Mouse (Mus musculus) forebrain, embryonic 12.5 days (tissue): ENCODE measurements around the gene Adam33. TPM values are rescaled to one million over a fixed set of nuclear protein-coding genes. Genes with fewer than 3 reads are reported as not detected.
"Not testable (repeated sequence)": the region's sequence is repeated elsewhere in the genome, so short reads cannot be mapped to it uniquely, and the experiment has no call there.

Experiments used
- ATAC-seq: fragments of 200-750 bp; cut with Nextera tagmentation; 2 replicates; pipeline ENCODE4 v1.8.0; 2017; ENCODE audit warnings: moderate TSS enrichment; ENCODE audit not compliant: low FRiP score
- H3K27ac ChIP-seq: fragments of 300-500 bp; sonication (generic); 2 replicates; pipeline ENCODE4 v1.5.1; 2016; ENCODE audit warnings: mild to moderate bottlenecking
- H3K27me3 ChIP-seq: fragments of 300-500 bp; sonication (generic); 2 replicates; pipeline ENCODE4 v1.6.1; 2016; ENCODE audit warnings: mild to moderate bottlenecking
- H3K36me3 ChIP-seq: fragments of 300-500 bp; sonication (generic); replicated peaks from 2 replicates; pipeline ENCODE4 v1.6.1; 2016; ENCODE audit warnings: mild to moderate bottlenecking
- H3K4me1 ChIP-seq: fragments of 300-500 bp; sonication (generic); 2 replicates; pipeline ENCODE4 v1.6.1; 2016
- H3K4me2 ChIP-seq: fragments of 300-500 bp; sonication (generic); 2 replicates; pipeline ENCODE4 v1.6.1; 2016; ENCODE audit warnings: mild to moderate bottlenecking, moderate library complexity
- H3K4me3 ChIP-seq: fragments of 300-500 bp; sonication (generic); replicated peaks from 2 replicates; pipeline ENCODE4 v1.5.1; 2016; ENCODE audit warnings: mild to moderate bottlenecking
- H3K9ac ChIP-seq: fragments of 300-500 bp; sonication (generic); 2 replicates; pipeline ENCODE4 v1.6.1; 2016; ENCODE audit warnings: mild to moderate bottlenecking
- H3K9me3 ChIP-seq: fragments of 300-500 bp; sonication (generic); 2 replicates; pipeline ENCODE4 v1.6.1; 2016
- WGBS: fragments of 180-500 bp; shearing (Covaris S2); methylation state at CpG from one replicate; pipeline ENCODE4 v1.1.7; 2016; 5-methylcytosine and 5-hydroxymethylcytosine counted together
- polyA plus RNA-seq: library from polyadenylated mRNA; unstranded; fragments of >200 nt; fragmentation: Nextera tagmentation; extraction: Ambion mirVana; gene quantifications from 2 replicates; pipeline ENCODE4 v1.2.1, GENCODE M21; 2016

Gene Adam33
- polyA plus RNA-seq = 0.97 and 1.5 TPM in 2 replicates

- Histone ChIP-seq H3K36me3 (no peaks in the 10 kb centered on the region), H3K27ac (no peak within 1 kb of the TSS), H3K9ac (peak within 1 kb of the TSS; percentile 45), H3K4me1 (peaks cover 6% of the 10 kb centered on the region), H3K9me3 (no peaks in the 10 kb centered on the region), H3K27me3 (peaks cover 46% of the 10 kb centered on the region), H3K4me3 (peak within 1 kb of the TSS; percentile 26), H3K4me2 (peak within 1 kb of the TSS; percentile 51)
- 2% methylated on average over 19 of the region's 27 CpGs for WGBS
- ATAC-seq = no peak
Measured at GRCm38 (mm10) chr2:131063404-131063864, at the start of gene Adam33. Adam33 (minus strand) TSS chr2:131063814.

DNA sequence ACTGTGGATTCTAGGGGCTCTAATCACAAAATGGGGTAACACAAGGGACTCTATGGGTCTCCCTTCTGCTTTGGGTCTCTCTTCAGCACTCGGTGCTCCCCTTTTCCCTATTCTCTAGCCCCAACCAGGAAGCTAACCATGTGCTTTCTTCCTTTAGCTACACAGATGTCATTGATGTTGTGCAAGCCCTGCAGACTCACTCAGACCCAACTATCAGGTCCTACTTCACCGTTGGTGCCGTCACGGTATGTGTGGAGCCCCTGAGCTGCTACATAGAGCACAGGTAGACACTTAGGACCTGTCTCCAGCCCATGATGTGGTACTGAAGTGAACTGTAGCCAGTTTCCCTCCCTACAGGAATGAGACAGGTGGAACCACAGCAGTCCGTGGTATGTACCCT is 42.4 kb upstream of the Adam33 start:
- 93% methylated on average over 5 of the region's 5 CpGs for WGBS
- no peaks in the 10 kb centered on the region for H3K27me3 ChIP-seq
- H3K9ac ChIP-seq = no peak overlapping the region
- H3K4me3 ChIP-seq = no peak overlapping the region
- no peaks in the 10 kb centered on the region for H3K4me1 ChIP-seq
- no peak overlapping the region for H3K27ac ChIP-seq
- no peaks in the 10 kb centered on the region for H3K36me3 ChIP-seq
- no peak for ATAC-seq
- no peak overlapping the region for H3K4me2 ChIP-seq
- no peaks in the 10 kb centered on the region for H3K9me3 ChIP-seq

GRCm38 (mm10) chr2:131105061-131105460 is 41.4 kb upstream of the Adam33 start:
- H3K4me2 ChIP-seq, ATAC-seq, H3K9me3 ChIP-seq, H3K9ac ChIP-seq, H3K4me1 ChIP-seq, H3K27me3 ChIP-seq, H3K4me3 ChIP-seq, H3K36me3 ChIP-seq, H3K27ac ChIP-seq: not testable (repeated sequence)
- 73% methylated on average over 4 of the region's 4 CpGs for WGBS

- Histone ChIP-seq H3K27me3 (no peaks in the 10 kb centered on the region), H3K36me3 (no peaks in the 10 kb centered on the region), H3K27ac (no peak overlapping the region), H3K4me3 (no peak overlapping the region), H3K9ac (no peak overlapping the region), H3K4me1 (no peaks in the 10 kb centered on the region), H3K4me2 (no peak overlapping the region), H3K9me3 (no peaks in the 10 kb centered on the region)
- WGBS = 90% methylated on average over 4 of the region's 4 CpGs
- ATAC-seq = no peak
Measured at GRCm38 (mm10) chr2:131104021-131104420, 40.4 kb upstream of the Adam33 start.

DNA sequence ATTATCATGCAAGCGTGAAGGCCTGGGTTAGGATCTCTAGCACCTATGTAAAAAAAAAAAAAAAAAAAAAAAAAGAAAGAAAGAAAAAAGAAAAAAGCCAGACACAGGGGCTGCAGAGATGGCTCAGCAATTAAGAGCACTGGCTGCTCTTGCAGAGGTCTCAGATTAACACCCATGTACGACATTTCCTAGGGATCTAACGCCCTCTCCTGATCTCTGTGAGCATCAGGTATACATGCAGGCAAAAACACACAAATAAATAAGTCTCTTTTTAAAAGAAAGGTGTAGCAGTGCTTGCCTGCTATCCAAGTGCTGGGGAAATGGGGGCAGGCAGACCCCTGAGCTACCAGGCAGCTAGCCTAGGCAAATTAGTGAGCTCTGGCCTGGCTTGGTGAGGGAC is 37.9 kb upstream of the Adam33 start:
- Histone ChIP-seq H3K4me3 (no peak overlapping the region), H3K9me3 (no peaks in the 10 kb centered on the region), H3K36me3 (no peaks in the 10 kb centered on the region), H3K27ac (no peak overlapping the region), H3K9ac (no peak overlapping the region), H3K4me1 (peaks cover 5% of the 10 kb centered on the region; the same call in 1 of the 2 replicates), H3K27me3 (no peaks in the 10 kb centered on the region), H3K4me2 (no peak overlapping the region)
- ATAC-seq = no peak
- WGBS = 51% methylated on average over 3 of the region's 3 CpGs

- no peak overlapping the region for H3K27ac ChIP-seq
- 62% methylated on average over 2 of the region's 4 CpGs for WGBS
- no peak for ATAC-seq
Measured at GRCm38 (mm10) chr2:131097087-131097486, 33.5 kb upstream of the Adam33 start.

DNA sequence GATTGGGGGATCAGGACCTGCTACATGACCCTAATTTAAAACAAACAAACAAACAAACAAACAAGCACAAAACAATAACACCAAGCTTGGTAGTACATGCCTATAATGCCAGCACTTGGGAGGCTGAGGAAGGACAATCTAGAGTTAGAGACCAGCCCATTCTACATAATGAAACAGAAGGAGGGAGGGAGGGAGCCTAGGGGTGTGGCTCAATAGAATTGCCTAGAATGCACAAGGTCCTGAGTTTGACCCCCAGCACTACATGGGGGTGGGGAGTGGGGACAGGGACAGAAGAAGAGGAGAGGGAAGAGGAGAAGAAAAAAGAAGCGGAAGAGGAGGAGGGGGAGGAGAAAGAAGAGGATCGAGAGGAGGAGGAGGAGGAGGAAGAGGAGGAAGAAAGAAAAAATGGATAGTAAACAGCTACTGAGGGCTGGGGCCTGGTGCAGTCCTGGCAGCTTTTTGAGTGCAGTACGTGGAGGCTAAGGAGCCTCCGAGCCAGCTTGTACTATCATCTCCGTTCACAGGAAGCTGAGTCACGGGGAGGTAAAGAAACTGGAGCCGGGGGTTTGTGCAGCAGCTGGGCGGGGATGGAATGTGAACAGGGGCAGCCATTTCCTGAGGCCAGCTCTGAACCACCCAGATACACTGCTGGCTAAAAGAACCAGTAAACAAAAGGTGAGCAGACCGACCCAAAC is 32.6 kb upstream of the Adam33 start:
- Histone ChIP-seq H3K36me3 (no peaks in the 10 kb centered on the region), H3K27me3 (no peaks in the 10 kb centered on the region), H3K4me2 (no peak overlapping the region), H3K27ac (peak overlapping the region; percentile 22; the same call in 1 of the 2 replicates), H3K9me3 (no peaks in the 10 kb centered on the region), H3K9ac (no peak overlapping the region), H3K4me1 (peaks cover 10% of the 10 kb centered on the region; the same call in 1 of the 2 replicates), H3K4me3 (no peak overlapping the region)
- WGBS = 19% methylated on average over 9 of the region's 9 CpGs
- peak; percentile 41; the same call in 1 of the 2 replicates for ATAC-seq

More at GRCm38 (mm10) chr2:131097087-131097486, 33.5 kb upstream of the Adam33 start:
- peaks cover 10% of the 10 kb centered on the region; the same call in 1 of the 2 replicates for H3K4me1 ChIP-seq
- no peak overlapping the region for H3K4me3 ChIP-seq
- H3K9ac ChIP-seq = no peak overlapping the region
- H3K4me2 ChIP-seq = no peak overlapping the region
- no peaks in the 10 kb centered on the region for H3K27me3 ChIP-seq
- no peaks in the 10 kb centered on the region for H3K9me3 ChIP-seq
- no peaks in the 10 kb centered on the region for H3K36me3 ChIP-seq

DNA sequence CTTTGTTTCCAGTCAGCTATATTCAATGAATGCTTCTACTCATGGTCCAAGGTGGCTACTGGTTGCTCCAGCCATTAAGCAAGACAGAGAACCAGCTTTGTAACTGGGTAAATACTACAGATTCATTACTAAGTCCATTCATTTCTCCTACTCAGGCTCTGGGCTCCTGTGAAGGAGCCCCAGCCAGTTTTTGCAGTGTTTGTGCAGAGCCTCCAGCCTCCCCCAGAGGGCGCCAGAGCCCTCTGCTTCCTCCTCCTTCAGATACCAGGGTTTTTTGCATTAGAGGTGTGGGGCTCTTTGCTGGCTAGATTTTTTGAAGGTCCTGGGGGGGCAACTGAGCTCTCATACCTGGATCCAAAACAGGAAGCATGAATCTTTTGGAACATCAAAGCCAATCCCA is 31.2 kb upstream of the Adam33 start:
- Histone ChIP-seq H3K27me3 (no peaks in the 10 kb centered on the region), H3K4me1 (peaks cover 10% of the 10 kb centered on the region; the same call in 1 of the 2 replicates), H3K4me2 (no peak overlapping the region), H3K36me3 (no peaks in the 10 kb centered on the region), H3K4me3 (no peak overlapping the region), H3K9me3 (no peaks in the 10 kb centered on the region), H3K27ac (no peak overlapping the region), H3K9ac (no peak overlapping the region)
- ATAC-seq = peak; percentile 71
- 0% methylated on average over 1 of the region's 1 CpGs for WGBS

DNA sequence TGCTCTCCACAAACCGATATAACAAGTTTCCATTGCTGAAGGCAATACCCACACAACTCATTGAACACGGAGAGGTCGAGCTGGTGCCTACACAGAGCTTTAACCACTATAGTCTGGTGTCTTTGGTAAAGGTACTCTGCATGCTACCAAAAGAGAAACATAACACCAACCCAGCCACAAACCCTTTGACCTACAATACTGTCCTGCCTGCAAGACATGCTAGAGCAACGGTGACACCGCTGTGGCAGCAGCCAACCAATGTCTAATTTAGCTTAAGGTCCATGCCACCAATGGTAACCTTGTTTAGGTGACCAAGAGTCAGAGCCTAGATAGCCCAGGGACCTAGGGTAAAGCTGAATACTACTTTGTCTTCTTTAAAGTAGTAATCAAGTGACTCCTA is 30.0 kb upstream of the Adam33 start:
- Histone ChIP-seq H3K36me3 (no peaks in the 10 kb centered on the region), H3K9ac (no peak overlapping the region), H3K27me3 (no peaks in the 10 kb centered on the region), H3K9me3 (no peaks in the 10 kb centered on the region), H3K4me3 (no peak overlapping the region), H3K4me2 (no peak overlapping the region), H3K4me1 (peaks cover 10% of the 10 kb centered on the region; the same call in 1 of the 2 replicates), H3K27ac (no peak overlapping the region)
- WGBS = 92% methylated on average over 5 of the region's 5 CpGs
- no peak for ATAC-seq

- WGBS = 89% methylated on average over 3 of the region's 3 CpGs
- no peak for ATAC-seq
- no peaks in the 10 kb centered on the region for H3K36me3 ChIP-seq
- H3K27me3 ChIP-seq = no peaks in the 10 kb centered on the region
- no peak overlapping the region for H3K4me3 ChIP-seq
- H3K4me2 ChIP-seq = no peak overlapping the region
- no peaks in the 10 kb centered on the region for H3K9me3 ChIP-seq
- no peak overlapping the region for H3K27ac ChIP-seq
- H3K9ac ChIP-seq = no peak overlapping the region
- H3K4me1 ChIP-seq = no peaks in the 10 kb centered on the region
Measured at GRCm38 (mm10) chr2:131090852-131091251, 27.2 kb upstream of the Adam33 start.

- Histone ChIP-seq H3K9me3 (no peaks in the 10 kb centered on the region), H3K9ac (no peak overlapping the region), H3K27ac (no peak overlapping the region), H3K36me3 (no peaks in the 10 kb centered on the region), H3K27me3 (no peaks in the 10 kb centered on the region), H3K4me1 (no peaks in the 10 kb centered on the region), H3K4me2 (no peak overlapping the region), H3K4me3 (no peak overlapping the region)
- ATAC-seq = no peak
- WGBS = 77% methylated on average over 1 of the region's 1 CpGs
Measured at GRCm38 (mm10) chr2:131089634-131090033, 26.0 kb upstream of the Adam33 start.

GRCm38 (mm10) chr2:131088581-131088980 is 25.0 kb upstream of the Adam33 start:
- Histone ChIP-seq H3K4me1 (no peaks in the 10 kb centered on the region), H3K27me3 (no peaks in the 10 kb centered on the region), H3K9ac (no peak overlapping the region), H3K36me3 (no peaks in the 10 kb centered on the region), H3K4me3 (no peak overlapping the region), H3K4me2 (no peak overlapping the region), H3K9me3 (no peaks in the 10 kb centered on the region), H3K27ac (no peak overlapping the region)
- 75% methylated on average over 4 of the region's 4 CpGs for WGBS
- ATAC-seq = no peak
